Mouse (Mus musculus) cerebellum, adult 9-10 months (tissue): ENCODE measurements around the gene Defb10.
"Not testable (repeated sequence)": the region's sequence is repeated elsewhere in the genome, so short reads cannot be mapped to it uniquely, and the experiment has no call there.

Source experiments
- DNase-seq: peaks from one replicate; pipeline ENCODE4 v3.0.0; 2022

Defb10 gene

GRCm38 (mm10) chr8:21858586-21858985, at the start of gene Defb10:
Defb10 (plus strand) TSS chr8:21858901.
- not testable (repeated sequence) for DNase-seq

DNA sequence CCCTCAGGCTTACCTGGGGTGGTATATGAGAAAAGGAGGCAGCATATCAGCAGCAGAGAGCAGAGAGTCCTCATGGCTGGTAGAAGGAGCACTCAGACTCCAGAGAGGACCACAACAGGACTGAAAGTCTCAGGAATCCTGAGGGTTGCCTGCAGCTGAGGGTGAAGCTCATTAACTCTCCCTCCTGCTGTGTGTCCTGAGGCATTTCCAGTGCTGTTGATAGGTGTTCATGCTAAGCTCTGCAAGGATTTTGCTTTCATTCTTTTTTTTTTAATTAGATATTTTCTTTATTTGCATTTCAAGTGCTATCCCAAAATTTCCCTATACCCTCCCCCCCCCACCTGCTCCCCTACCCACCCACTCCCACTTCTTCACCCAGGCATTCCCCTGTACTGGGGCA, 26.6 kb downstream of the Defb10 start, which contains the start of gene Defb9:
Defb9 (minus strand) TSS at position 101 of the 400 bp plus-strand sequence.
- not testable (repeated sequence) for DNase-seq

DNA sequence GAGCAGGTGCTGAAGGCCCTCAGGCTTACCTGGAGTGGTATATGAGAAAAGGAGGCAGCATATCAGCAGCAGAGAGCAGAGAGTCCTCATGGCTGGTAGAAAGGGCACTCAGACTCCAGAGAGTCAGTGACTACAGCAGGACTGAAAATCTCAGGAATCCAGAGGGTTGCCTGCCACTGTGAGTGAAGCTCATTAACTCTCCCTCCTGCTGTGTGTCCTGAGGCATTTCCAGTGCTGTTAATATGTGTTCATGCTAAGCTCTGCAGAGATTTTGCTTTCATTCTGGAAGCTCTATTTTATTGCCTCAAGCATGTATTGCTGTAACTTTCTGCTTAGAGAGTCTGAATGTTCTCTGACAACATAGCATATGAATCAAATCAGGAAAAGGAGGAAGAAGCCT, 47.6 kb downstream of the Defb10 start, which contains the start of gene Defb11:
Defb11 (minus strand) TSS at position 123 of the 400 bp plus-strand sequence.
- DNase-seq: not testable (repeated sequence)
